Mouse (Mus musculus): ENCODE measurements around the gene Degs2. TPM values are rescaled to one million over a fixed set of nuclear protein-coding genes. Genes with fewer than 3 reads are reported as not detected.

The Degs2 gene
- 1.1 and 2.7 TPM in 2 replicates for polyA plus RNA-seq (2014; fragmentation: Nextera tagmentation; extraction: Ambion mirVana)

- H3K36me3 ChIP-seq (ENCODE audit: insufficient read depth) = no peaks in the 10 kb centered on the region
- H3K4me2 ChIP-seq = peak within 1 kb of the TSS; percentile 55
- peak; percentile 42 for TF ChIP-seq CTCF (IDR thresholded peaks at IDR 0.05; ENCODE audit: low read depth)
- DNase-seq (peak; percentile 54), ATAC-seq (ENCODE audit: insufficient read depth) (peak; percentile 67)
- H3K4me1 ChIP-seq (ENCODE audit: insufficient read depth) = no peaks in the 10 kb centered on the region
- H3K27ac ChIP-seq (ENCODE audit: low read depth) = no peak within 1 kb of the TSS
- peak within 1 kb of the TSS; percentile 25 for H3K4me3 ChIP-seq (ENCODE audit: low read depth, low read length)
- peaks cover 29% of the 10 kb centered on the region for H3K27me3 ChIP-seq (ENCODE audit: insufficient read depth, low read length)
- 3% methylated on average over 32 of the region's 32 CpGs for WGBS
- no peak within 1 kb of the TSS for H3K9ac ChIP-seq
- H3K9me3 ChIP-seq (ENCODE audit: low read depth, low read length) = no peaks in the 10 kb centered on the region
Measured at GRCm38 (mm10) chr12:108702185-108702584, at the start of gene Degs2. TSS of gene Degs2 (minus strand) at chr12:108702315.

- 43% methylated on average over 9 of the region's 9 CpGs for WGBS
- ATAC-seq (ENCODE audit: insufficient read depth) (no peak), DNase-seq (no peak)
- H3K4me1 ChIP-seq (ENCODE audit: insufficient read depth) = no peaks in the 10 kb centered on the region
- no peak overlapping the region for H3K4me2 ChIP-seq
- no peak for TF ChIP-seq CTCF (IDR thresholded peaks at IDR 0.05; ENCODE audit: low read depth)
- no peak overlapping the region for H3K27ac ChIP-seq (ENCODE audit: low read depth)
- no peak overlapping the region for H3K4me3 ChIP-seq (ENCODE audit: low read depth, low read length)
- no peaks in the 10 kb centered on the region for H3K36me3 ChIP-seq (ENCODE audit: insufficient read depth)
- no peaks in the 10 kb centered on the region for H3K27me3 ChIP-seq (ENCODE audit: insufficient read depth, low read length)
- no peaks in the 10 kb centered on the region for H3K9me3 ChIP-seq (ENCODE audit: low read depth, low read length)
- H3K9ac ChIP-seq = no peak overlapping the region
Measured at GRCm38 (mm10) chr12:108751790-108752189, 49.7 kb upstream of the Degs2 start.

DNA sequence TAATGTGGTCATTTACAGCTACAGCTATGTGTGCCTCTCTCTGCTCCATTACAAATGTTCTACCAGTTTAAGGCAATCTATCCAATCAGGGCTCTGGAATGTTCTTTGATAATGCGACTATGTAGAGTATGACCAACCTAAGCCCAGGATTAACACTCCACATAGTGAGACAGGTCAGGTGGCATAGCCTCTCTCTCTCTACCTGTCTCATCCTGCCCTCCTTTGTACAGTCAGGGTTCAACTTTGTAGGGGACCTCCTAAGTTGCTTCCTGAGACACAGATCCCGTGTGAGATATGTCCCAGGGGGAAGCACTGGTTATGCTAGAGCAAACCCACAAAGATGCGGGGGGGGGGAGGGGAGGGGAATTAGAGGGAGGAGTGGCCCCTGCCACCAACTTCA is 48.1 kb upstream of the Degs2 start:
- ATAC-seq (ENCODE audit: insufficient read depth) = no peak

GRCm38 (mm10) chr12:108749454-108749853 is 47.3 kb upstream of the Degs2 start:
- Histone ChIP-seq H3K4me2 (no peak overlapping the region), H3K27me3 (ENCODE audit: insufficient read depth, low read length) (no peaks in the 10 kb centered on the region), H3K4me1 (ENCODE audit: insufficient read depth) (no peaks in the 10 kb centered on the region), H3K9ac (no peak overlapping the region), H3K27ac (ENCODE audit: low read depth) (no peak overlapping the region), H3K9me3 (ENCODE audit: low read depth, low read length) (no peaks in the 10 kb centered on the region), H3K4me3 (ENCODE audit: low read depth, low read length) (no peak overlapping the region), H3K36me3 (ENCODE audit: insufficient read depth) (no peaks in the 10 kb centered on the region)
- ATAC-seq (ENCODE audit: insufficient read depth) (no peak), DNase-seq (no peak)
- TF ChIP-seq CTCF (IDR thresholded peaks at IDR 0.05; ENCODE audit: low read depth) = no peak
- 75% methylated on average over 9 of the region's 9 CpGs for WGBS

More for the DNA sequence above, 48.1 kb upstream of the Degs2 start:
- H3K4me1 ChIP-seq (ENCODE audit: insufficient read depth) = no peaks in the 10 kb centered on the region
- H3K4me2 ChIP-seq = no peak overlapping the region
- no peaks in the 10 kb centered on the region for H3K9me3 ChIP-seq (ENCODE audit: low read depth, low read length)
- WGBS = 74% methylated on average over 3 of the region's 3 CpGs
- TF ChIP-seq CTCF (IDR thresholded peaks at IDR 0.05; ENCODE audit: low read depth) = no peak
- H3K27ac ChIP-seq (ENCODE audit: low read depth) = no peak overlapping the region
- H3K27me3 ChIP-seq (ENCODE audit: insufficient read depth, low read length) = no peaks in the 10 kb centered on the region
- no peak for DNase-seq
- no peaks in the 10 kb centered on the region for H3K36me3 ChIP-seq (ENCODE audit: insufficient read depth)
- H3K4me3 ChIP-seq (ENCODE audit: low read depth, low read length) = no peak overlapping the region
- H3K9ac ChIP-seq = no peak overlapping the region

- H3K4me2 ChIP-seq = no peak overlapping the region
- no peak for ATAC-seq (ENCODE audit: insufficient read depth)
- no peak for TF ChIP-seq CTCF (IDR thresholded peaks at IDR 0.05; ENCODE audit: low read depth)
- no peaks in the 10 kb centered on the region for H3K36me3 ChIP-seq (ENCODE audit: insufficient read depth)
- H3K4me3 ChIP-seq (ENCODE audit: low read depth, low read length) = no peak overlapping the region
- no peaks in the 10 kb centered on the region for H3K27me3 ChIP-seq (ENCODE audit: insufficient read depth, low read length)
- no peaks in the 10 kb centered on the region for H3K4me1 ChIP-seq (ENCODE audit: insufficient read depth)
- DNase-seq = no peak
- H3K27ac ChIP-seq (ENCODE audit: low read depth) = no peak overlapping the region
- H3K9me3 ChIP-seq (ENCODE audit: low read depth, low read length) = no peaks in the 10 kb centered on the region
- no peak overlapping the region for H3K9ac ChIP-seq
- 70% methylated on average over 6 of the region's 6 CpGs for WGBS
Measured at GRCm38 (mm10) chr12:108749019-108749418, 46.9 kb upstream of the Degs2 start.

- H3K36me3 ChIP-seq (ENCODE audit: insufficient read depth) = no peaks in the 10 kb centered on the region
- ATAC-seq (ENCODE audit: insufficient read depth) (no peak), DNase-seq (no peak)
- no peak overlapping the region for H3K27ac ChIP-seq (ENCODE audit: low read depth)
- H3K4me2 ChIP-seq = no peak overlapping the region
- H3K9me3 ChIP-seq (ENCODE audit: low read depth, low read length) = no peaks in the 10 kb centered on the region
- TF ChIP-seq CTCF (IDR thresholded peaks at IDR 0.05; ENCODE audit: low read depth) = no peak
- no peaks in the 10 kb centered on the region for H3K4me1 ChIP-seq (ENCODE audit: insufficient read depth)
- no peaks in the 10 kb centered on the region for H3K27me3 ChIP-seq (ENCODE audit: insufficient read depth, low read length)
- H3K4me3 ChIP-seq (ENCODE audit: low read depth, low read length) = no peak overlapping the region
- H3K9ac ChIP-seq = no peak overlapping the region
Measured at GRCm38 (mm10) chr12:108745990-108746389, 43.9 kb upstream of the Degs2 start.

GRCm38 (mm10) chr12:108742241-108742640 is 40.1 kb upstream of the Degs2 start:
- H3K27ac ChIP-seq (ENCODE audit: low read depth) = no peak overlapping the region
- H3K4me2 ChIP-seq = no peak overlapping the region
- H3K9me3 ChIP-seq (ENCODE audit: low read depth, low read length) = no peaks in the 10 kb centered on the region
- no peaks in the 10 kb centered on the region for H3K27me3 ChIP-seq (ENCODE audit: insufficient read depth, low read length)
- no peaks in the 10 kb centered on the region for H3K4me1 ChIP-seq (ENCODE audit: insufficient read depth)
- H3K36me3 ChIP-seq (ENCODE audit: insufficient read depth) = no peaks in the 10 kb centered on the region
- no peak for TF ChIP-seq CTCF (IDR thresholded peaks at IDR 0.05; ENCODE audit: low read depth)
- H3K4me3 ChIP-seq (ENCODE audit: low read depth, low read length) = no peak overlapping the region
- no peak overlapping the region for H3K9ac ChIP-seq
- ATAC-seq (ENCODE audit: insufficient read depth) (no peak), DNase-seq (no peak)
- WGBS = 67% methylated on average over 4 of the region's 4 CpGs

GRCm38 (mm10) chr12:108741472-108741871 is 39.4 kb upstream of the Degs2 start:
- Histone ChIP-seq H3K36me3 (ENCODE audit: insufficient read depth) (no peaks in the 10 kb centered on the region), H3K4me2 (no peak overlapping the region), H3K27me3 (ENCODE audit: insufficient read depth, low read length) (no peaks in the 10 kb centered on the region), H3K9ac (no peak overlapping the region), H3K4me3 (ENCODE audit: low read depth, low read length) (no peak overlapping the region), H3K9me3 (ENCODE audit: low read depth, low read length) (no peaks in the 10 kb centered on the region), H3K4me1 (ENCODE audit: insufficient read depth) (no peaks in the 10 kb centered on the region), H3K27ac (ENCODE audit: low read depth) (no peak overlapping the region)
- DNase-seq (no peak), ATAC-seq (ENCODE audit: insufficient read depth) (no peak)
- WGBS = 50% methylated on average over 2 of the region's 2 CpGs
- no peak for TF ChIP-seq CTCF (IDR thresholded peaks at IDR 0.05; ENCODE audit: low read depth)

Measured in lung, embryonic 14.5 days (tissue).